Mouse (Mus musculus): Measurements from ENCODE around the gene Ebpl.
"Not testable (repeated sequence)": the region's sequence is repeated elsewhere in the genome, so short reads cannot be mapped to it uniquely, and the experiment has no call there.

Ebpl gene

DNA sequence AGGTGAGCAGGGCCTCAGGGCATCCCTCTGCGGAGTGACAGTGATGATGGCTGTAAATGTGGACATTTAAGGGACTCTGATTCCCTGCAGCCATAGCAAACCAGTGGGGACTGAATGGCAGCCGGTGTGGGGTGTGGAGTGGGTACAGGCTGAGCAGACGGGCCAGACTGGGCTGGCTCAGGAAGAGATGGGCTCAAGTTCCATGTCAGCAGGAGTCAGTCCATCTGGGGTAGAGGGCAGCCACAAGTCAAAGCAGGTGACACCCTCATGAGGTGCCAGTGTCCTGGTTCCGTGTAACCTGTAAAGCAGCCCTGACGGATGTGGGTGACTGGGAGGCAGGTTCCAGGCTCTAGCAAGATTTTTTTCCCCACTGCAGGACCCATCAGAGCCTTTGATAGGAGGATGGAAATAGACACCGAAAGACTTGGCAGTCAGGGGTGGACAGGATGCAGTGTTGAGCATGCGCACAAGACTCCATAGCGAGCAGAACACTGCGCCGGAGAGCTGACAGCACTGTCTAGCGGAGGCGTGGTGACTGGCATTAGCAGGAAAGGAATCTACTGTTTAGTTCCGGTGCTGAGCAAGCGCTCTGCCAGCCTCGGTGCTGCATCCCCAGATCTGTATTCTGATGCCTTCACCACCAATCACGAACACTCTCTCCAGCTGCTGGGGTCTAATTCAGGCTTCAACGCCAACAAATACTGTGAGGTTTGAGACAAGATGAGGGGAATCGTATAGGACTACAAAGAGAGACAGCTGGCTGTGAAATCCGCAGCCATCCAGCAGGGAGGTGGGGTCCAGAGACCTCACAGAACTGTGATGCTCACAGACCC lies 32.4 kb downstream of the Ebpl start:
- DNase-seq (ENCODE audit: low read depth): peak; percentile 43

DNA sequence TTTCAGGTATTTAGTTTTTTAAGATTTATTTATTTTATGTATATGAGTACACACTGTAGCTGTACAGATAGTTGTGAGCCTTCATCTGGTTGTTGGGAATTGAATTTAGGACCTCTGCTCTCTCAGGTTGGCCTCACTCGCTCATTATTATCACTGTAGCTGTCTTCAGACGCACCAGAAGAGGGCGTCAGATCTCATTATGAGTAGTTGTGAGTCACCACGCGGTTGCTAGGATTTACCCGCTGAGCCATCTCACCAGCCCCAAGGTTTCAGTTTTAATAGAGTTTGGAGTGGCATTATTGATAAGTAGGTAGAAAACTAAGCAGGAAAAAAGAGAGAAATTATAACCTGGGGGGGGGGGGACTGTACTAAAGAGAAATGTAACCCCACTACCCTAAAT lies 33.2 kb downstream of the Ebpl start:
- DNase-seq (ENCODE audit: low read depth): not testable (repeated sequence)

DNA sequence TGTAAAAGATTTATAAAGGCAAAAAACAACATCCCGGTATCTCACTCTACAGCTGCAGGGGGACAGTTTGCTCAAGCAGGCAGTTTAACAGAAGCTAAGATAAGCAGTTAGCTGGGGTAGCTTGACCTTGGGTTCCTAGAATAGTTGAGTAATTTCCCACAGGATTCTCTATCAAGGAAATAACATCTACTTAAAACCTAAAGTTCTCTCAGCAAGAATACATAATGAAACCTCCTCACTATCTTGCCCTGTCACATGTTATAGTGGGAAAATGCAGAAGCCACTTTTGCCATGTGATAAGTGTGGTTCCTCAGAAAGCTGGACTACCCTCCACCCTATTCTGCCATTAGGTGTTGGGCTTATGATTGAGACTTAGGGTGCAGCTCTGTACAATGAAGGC lies 37.5 kb downstream of the Ebpl start:
- no peak for DNase-seq (ENCODE audit: low read depth)

DNA sequence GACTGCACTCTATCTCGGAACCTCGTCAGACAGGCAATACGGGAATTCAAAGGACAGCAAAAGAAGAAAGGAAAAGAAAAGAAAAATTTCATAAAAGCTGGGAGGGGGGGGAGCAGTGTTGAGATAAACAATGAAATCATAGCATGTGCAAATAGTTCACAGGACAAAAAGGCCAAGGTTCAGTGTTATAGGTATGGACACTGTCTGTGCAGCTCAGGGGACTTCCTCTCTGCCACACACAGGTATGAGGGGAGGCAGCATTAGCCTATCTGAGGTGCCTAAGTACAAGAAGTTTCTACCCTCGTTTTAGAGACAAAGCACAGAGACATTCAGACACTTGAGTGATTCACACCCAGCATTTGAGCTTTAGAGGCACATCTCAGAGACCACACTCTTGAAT lies 39.0 kb downstream of the Ebpl start:
- no peak for DNase-seq (ENCODE audit: low read depth)

DNA sequence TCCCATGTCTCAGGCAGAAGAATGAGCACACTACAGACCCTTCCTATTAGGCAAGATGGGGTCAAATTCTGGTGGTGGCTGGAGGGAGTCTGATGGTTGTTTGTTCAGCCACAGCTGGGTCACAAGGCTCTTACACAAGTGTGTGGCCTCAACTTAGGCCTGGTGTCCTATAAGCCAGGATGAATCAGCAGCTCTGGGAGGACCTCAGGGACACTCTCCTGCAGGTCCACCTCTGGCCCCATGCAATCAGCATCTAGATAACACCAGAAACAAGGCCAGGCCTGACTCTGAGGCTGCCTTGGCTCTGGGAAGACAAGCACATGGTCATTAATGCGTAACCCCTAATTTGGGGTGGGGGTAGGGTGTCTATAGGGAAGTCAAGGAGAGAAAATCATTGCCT lies 39.5 kb downstream of the Ebpl start:
- DNase-seq (ENCODE audit: low read depth): no peak

DNA sequence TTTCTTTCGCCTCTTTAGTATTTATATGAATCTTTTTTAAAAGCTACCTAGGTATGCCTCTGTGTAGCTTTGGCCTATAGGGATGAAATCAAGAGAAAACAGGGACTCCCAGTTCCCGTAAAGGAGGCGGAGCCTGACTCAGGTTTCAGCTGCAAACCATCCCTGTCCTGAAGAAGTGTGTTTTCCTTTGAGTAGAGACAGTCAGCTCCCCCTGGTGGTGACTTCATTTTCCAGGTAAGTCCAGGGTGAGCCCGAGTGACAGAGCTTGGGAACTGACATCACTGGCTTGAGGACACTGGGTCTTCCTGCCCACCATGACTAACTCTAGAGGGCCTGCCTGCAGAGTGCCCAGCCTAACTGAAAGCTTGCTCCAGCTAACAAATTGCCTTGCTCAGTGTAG lies 43.4 kb downstream of the Ebpl start:
- DNase-seq (ENCODE audit: low read depth): peak; percentile 48

DNA sequence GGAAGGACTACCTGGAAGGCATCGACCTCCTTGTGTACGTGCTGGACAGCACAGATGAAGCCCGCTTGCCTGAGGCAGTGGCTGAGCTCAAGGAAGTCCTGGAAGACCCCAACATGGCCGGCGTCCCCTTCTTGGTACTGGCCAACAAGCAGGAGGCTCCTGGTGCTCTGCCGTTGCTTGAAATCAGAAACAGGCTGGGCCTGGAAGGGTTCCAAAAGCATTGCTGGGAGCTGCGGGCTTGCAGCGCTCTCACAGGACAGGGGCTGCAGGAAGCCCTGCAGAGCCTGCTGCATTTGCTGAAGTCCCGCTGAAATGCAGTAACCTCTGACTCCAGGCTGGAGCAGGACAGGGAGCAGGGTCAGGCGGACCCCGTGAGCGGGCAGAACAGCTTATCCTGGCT lies 49.3 kb downstream of the Ebpl start:
- DNase-seq (ENCODE audit: low read depth): no peak

DNA sequence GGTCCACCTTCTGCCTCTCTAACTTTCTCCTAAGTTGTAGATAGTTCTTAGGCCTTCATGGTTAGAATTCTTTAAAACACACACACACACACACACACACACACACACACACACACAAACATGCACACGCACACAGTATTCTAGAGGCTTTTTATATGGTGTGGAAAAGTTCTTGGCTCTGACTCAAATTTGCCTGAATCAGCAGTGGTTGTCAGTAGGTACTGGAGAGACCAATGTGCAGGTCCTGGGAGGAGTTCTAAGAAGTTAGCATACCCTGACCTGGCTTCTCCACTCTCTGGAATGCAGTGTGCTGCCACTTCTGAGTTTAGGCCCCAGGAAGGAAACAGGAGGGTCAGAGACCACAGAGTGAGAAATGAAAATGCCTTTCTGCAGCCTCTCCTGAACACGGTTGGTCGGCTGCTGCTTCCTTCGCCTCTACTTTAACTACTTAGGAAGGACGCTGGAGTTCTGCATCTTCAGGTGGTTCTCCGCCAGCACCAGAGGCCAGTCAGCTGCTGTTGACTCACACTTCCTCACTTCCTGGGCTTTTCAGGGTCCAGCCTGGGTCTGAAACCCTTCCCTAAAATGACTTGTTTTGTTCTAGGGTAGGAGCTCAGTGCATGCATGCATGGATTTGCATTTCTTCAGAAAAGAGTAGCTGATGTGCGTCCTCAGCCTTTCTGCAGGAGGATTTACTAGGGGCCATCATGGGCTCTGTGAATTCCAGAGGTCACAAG lies 50.0 kb downstream of the Ebpl start:
- no peak for DNase-seq (ENCODE audit: low read depth)

DNA sequence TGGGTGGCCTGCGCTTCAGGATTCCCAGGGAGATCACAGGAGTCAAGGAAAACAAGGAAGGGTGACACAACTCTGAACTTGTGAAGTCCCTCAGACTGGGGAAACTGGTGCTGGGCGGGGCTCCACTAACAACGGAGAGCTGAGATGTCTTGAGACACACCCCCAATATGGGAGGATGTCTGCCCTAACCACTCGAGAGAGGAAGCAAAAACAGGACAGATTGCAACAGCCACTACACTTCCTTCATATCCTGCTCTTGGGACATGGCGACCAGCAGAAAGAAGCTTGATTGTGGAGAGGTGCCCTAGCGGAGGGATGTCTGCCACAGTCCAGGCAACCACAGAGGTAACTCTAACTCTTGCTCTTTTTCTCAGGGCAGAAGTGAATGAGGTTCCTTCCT lies 50.6 kb downstream of the Ebpl start, which contains the start of gene Arl11:
Gene Arl11, plus strand, starts transcription at position 161 of the 400 bp plus-strand sequence.
- DNase-seq (ENCODE audit: low read depth): no peak

DNA sequence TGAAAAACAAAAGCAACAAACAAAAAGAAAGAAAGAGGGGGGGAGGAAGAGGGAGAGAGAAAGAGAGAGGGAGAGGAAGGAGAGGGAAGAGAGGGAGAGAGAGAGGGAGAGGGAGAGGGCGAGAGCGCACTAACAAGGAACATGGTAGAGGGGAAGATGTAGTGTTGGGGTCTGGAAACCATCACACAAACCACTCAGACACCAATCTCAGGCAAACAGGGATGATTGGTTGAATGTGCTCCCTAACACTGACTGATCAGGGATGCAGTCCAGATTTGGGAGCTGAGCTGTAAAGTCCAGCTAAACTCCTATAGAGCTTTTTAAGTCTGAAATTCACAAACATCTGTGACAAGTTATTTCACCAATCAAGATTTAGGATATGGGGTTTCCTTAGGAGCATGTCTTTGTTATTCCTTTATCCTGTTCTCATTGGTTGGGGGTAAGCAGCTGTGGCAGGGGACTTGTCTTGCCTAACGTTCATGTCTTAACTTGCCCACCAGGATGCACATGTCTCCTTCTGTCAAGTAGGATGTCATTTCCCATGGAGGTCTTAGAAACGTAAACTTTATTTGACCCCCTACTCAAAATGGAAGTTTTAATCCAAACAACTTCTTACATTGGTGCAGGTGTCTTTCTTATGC lies 56.1 kb downstream of the Ebpl start:
- no peak for DNase-seq (ENCODE audit: low read depth)

DNA sequence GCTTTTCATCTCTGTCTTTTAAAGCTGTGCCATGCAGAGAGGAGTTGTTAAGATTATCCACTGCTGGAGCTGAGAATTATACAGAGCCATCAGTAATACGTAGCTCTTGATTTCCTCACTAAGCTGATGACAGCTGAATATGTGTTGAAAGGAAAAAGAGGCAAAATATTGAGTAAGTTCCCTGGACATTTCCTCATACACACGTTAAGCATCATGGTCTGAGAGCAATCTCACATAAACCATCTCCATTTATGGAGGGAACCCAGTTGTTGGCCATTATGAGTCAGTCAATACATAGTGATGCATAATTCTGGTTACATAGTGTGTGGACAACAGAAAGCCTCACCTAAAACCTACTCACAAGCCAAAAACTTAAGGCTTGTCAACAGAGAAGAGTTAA lies 57.8 kb downstream of the Ebpl start:
- no peak for DNase-seq (ENCODE audit: low read depth)

DNA sequence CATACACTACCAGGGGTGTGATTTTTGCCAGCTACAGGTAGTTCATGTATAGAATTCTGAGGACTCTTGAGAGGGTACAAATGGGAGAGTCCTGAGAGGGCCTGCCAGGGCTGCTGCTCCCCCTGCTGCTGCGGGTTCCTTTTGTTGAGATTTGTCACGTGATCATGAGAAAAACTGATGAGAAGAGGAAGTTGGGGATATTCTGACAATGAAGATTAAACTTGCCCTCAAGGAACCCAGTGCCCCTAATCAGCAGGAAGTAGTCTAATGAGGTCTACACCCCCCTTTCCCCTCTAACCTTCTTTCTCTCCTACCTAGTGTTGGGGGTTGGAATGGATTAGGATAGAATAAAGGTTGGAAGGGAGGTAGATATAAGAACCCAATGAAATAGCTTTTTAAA lies 58.9 kb downstream of the Ebpl start:
- no peak for DNase-seq (ENCODE audit: low read depth)

DNA sequence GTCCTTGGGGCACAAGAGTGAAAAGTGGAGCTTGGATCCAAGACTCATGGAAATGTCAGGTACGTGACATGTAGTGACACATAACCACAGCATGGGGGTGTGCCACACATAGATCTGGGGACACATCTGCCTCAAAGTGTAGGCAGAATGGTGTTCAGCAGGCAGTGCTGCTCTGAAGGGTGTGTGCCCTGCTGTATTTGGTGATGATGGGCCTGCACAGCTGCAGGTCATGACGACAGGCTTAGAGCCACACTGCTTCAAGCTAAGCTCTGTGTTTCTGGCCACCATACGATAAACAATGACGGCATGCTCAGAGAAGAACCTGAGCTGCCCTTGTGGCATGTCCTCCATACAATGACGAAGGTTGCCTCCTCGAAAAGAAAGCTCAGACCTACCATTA lies 60.4 kb downstream of the Ebpl start:
- DNase-seq (ENCODE audit: low read depth): no peak

DNA sequence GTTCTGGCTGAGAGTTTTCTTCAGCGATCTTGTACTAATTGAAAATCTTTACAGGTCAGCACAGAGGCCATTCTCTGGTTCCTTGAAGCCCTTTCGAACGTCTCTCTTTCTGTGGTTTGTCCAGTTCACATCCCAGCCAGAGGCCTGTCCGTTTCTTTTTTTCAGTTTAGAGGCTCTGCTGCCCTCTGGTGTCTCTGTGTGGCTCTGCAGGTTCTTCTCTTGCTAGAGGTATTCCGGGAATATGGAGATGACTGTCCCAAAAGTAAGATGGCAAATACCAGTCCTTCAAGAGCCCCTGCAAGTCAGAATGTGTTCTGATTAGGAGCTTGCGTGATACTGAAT lies 65.5 kb downstream of the Ebpl start:
- DNase-seq (ENCODE audit: low read depth): peak; percentile 59

DNA sequence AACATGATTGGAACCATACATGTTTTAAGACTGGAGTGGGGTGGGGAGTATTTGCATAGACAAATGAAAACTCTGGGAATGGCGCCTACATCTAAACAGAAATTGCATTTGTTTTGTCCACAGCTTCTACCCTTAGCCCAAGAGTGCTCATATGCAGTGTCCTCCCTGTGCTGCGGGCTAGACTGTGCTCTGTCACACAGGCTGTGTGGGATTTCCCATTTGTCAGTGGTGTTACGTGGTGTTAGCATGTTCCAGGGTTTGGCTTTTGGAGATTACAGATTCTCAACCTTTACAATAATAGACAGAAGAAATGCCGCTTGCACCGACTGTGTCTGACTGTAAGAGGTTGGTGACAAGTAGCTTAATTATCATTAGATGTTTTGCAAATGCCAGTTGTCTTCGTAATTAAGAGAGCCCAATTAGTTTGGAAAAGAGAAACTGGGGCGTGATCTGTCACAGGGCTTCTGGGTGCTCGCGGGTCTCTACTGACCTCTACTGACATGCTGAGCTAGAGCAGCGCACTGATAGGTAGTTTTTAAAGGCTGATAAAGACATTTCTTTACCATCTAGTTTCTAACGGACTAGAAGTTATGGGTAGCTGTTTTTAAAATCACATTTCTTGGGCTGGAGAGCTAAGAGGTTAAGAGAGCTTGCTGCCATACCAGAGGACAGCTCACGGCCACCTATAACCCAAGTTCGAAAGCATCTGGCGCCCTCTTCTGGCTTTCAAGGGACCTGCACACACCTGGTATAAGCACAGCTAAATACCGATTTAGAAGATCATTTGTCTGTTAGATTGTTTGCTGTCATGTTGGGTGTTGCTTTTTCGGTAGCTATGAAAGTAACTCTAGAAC lies 66.1 kb downstream of the Ebpl start:
- DNase-seq (ENCODE audit: low read depth): peak; percentile 61

DNA sequence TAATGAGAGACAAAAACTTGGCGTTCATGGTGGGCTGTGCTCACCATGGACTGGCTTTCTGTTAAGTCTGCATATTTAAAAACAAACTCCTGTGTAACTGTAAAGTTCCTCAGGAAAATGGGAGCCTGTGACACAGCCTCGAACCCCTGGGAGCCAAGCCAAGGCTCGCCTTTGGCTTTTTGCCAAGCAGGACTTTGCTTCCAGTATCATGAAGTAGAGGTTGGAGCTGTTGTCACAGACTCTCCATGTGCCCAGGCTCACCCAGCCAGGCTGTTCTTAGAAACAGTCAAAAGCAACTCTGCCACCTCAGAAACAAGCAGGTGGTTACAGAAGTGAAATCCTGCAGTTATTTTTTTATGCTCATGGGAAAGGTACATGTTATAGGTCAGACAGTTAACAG lies 69.6 kb downstream of the Ebpl start:
- DNase-seq (ENCODE audit: low read depth): no peak

DNA sequence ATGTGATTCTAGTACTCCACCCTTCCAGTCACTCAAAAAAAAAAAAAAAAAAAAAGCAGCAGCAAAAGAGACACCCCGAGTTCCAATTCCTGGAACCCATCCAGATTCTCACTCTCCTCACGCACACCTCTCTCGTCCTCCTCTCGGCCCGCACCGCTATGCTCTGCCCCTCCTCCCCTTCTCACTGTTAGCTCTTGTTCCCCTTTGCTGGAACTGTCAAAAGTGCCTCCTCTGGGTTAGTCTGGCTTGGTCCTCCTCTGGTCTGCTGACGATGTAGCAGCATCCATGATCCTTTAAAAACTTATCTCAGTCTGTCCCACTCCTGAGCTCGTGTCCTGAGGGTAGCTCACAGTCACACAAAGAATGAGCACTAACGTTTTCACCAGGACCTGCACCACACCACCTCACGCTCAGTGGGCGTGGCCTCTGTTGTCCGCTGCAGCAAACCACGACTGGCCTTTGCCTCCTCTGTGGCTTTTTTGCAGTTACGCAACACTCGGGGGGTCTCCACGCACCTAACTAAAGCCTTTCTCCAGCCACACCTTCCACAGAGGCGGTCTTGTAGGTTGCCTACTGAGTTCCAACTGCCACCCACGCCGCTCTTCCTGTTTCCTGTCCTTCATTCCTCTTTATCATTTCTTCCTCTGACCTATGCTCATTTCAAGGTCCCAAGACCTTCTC lies 71.5 kb downstream of the Ebpl start:
- DNase-seq (ENCODE audit: low read depth): no peak
